Mouse (Mus musculus) telencephalon, adult 2 months (tissue): Measurements from ENCODE around the gene Cpa4.

ENCODE experiments used
- DNase-seq: peaks from one replicate; pipeline ENCODE4 v3.0.0-alpha.2; 2011; ENCODE audit warnings: low read depth, low spot score

Cpa4 gene

GRCm38 (mm10) chr6:30568069-30568468, at the start of gene Cpa4:
Gene Cpa4 (plus strand): TSS chr6:30568369.
- no peak for DNase-seq

- no peak for DNase-seq
Observed at GRCm38 (mm10) chr6:30520400-30520799, 47.8 kb upstream of the Cpa4 start.

GRCm38 (mm10) chr6:30525456-30526332, 42.5 kb upstream of the Cpa4 start:
- DNase-seq, result no peak

GRCm38 (mm10) chr6:30526586-30527515, 41.3 kb upstream of the Cpa4 start:
- DNase-seq, result no peak

GRCm38 (mm10) chr6:30528800-30529199, 39.4 kb upstream of the Cpa4 start:
- DNase-seq, result no peak

- no peak for DNase-seq
Observed at GRCm38 (mm10) chr6:30535340-30535739, 32.8 kb upstream of the Cpa4 start.

GRCm38 (mm10) chr6:30538240-30538639, 29.9 kb upstream of the Cpa4 start:
- no peak for DNase-seq

- no peak for DNase-seq
Observed at GRCm38 (mm10) chr6:30538800-30539199, 29.4 kb upstream of the Cpa4 start.

GRCm38 (mm10) chr6:30541009-30541799, 27.0 kb upstream of the Cpa4 start, which contains the start of gene Cpa2:
Gene Cpa2 (plus strand): TSS chr6:30541582.
- DNase-seq, result no peak

- no peak for DNase-seq
Observed at GRCm38 (mm10) chr6:30542277-30542676, 25.9 kb upstream of the Cpa4 start.

GRCm38 (mm10) chr6:30543077-30543476, 25.1 kb upstream of the Cpa4 start:
- no peak for DNase-seq

- DNase-seq, result no peak
Observed at GRCm38 (mm10) chr6:30543851-30544250, 24.3 kb upstream of the Cpa4 start.

GRCm38 (mm10) chr6:30545689-30546088, 22.5 kb upstream of the Cpa4 start:
- DNase-seq, result peak; percentile 84

- DNase-seq, result no peak
Observed at GRCm38 (mm10) chr6:30546571-30547273, 21.4 kb upstream of the Cpa4 start.

GRCm38 (mm10) chr6:30547274-30547645, 20.9 kb upstream of the Cpa4 start:
- no peak for DNase-seq

- no peak for DNase-seq
Observed at GRCm38 (mm10) chr6:30547656-30548306, 20.4 kb upstream of the Cpa4 start.

GRCm38 (mm10) chr6:30549231-30549761, 18.9 kb upstream of the Cpa4 start:
- DNase-seq, result no peak

- no peak for DNase-seq
Observed at GRCm38 (mm10) chr6:30550496-30551192, 17.5 kb upstream of the Cpa4 start.

- no peak for DNase-seq
Observed at GRCm38 (mm10) chr6:30551193-30551515, 17.0 kb upstream of the Cpa4 start.
